Mouse (Mus musculus) heart, adult 8-10 months (tissue): ENCODE results near the gene Drd5. TPM values are rescaled to one million over a fixed set of nuclear protein-coding genes. Genes with fewer than 3 reads are reported as not detected.

ENCODE experiments used
- DNase-seq: peaks from one replicate; pipeline ENCODE4 v3.0.0; 2022; ENCODE audit warnings: low spot score
- total RNA-seq, 4 experiments: library from RNA; stranded (reverse); gene quantifications; 2 replicates each; pipeline ENCODE4 v1.2.4; 2022

Drd5 gene
- total RNA-seq, result not detected

DNA sequence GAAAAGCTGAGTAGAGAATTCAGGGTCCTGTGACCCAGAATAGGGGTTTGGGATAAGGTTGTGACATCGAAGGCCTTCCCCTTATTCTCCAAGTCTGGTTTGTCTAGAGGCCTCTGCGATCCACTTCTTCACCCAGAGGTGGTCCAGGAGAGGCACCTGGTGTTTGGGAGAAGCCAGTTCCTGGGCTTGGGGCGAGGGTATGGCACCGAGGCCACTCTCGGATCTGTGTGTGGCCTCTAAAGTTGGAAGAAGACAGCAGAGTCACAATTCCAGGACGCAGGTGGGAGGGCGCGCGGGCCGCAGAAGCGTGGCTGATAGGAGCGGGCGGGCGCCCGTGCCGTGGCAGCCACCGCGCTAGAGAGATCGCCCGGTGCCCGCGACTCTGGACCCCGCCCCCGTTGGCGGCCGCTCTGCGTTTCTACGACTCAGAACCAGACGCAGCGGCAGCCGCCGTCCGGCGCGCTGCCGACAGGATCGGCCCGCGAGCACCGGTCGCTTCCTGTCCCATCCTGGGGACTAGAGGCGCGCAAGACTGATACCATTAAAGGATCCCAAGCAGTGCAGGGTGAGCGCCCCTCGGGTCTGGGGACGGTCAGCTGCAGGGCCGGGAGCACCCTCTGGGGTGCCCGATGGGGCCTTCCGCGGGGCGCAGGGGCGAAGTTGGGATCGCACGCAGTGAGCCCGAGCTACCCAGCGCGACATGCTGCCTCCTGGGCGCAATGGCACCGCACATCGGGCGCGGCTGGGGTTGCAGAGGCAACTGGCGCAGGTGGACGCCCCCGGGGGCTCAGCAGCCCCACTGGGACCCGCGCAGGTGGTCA lies at the start of gene Drd5:
Gene Drd5, plus strand, starts transcription at position 402 of the 821 bp plus-strand sequence.
- no peak for DNase-seq

- no peak for DNase-seq
Measured at GRCm38 (mm10) chr5:38270942-38271341, 48.2 kb upstream of the Drd5 start.

- no peak for DNase-seq
Measured at GRCm38 (mm10) chr5:38273831-38274230, 45.3 kb upstream of the Drd5 start.

GRCm38 (mm10) chr5:38275771-38276170 lies 43.4 kb upstream of the Drd5 start, which contains the start of gene Otop1:
Gene Otop1 (plus strand): TSS chr5:38275972.
- DNase-seq, result no peak

- DNase-seq, result no peak
Measured at GRCm38 (mm10) chr5:38276451-38276850, 42.7 kb upstream of the Drd5 start.

- DNase-seq, result no peak
Measured at GRCm38 (mm10) chr5:38277098-38277866, 41.9 kb upstream of the Drd5 start.

GRCm38 (mm10) chr5:38277936-38278600 lies 41.1 kb upstream of the Drd5 start:
- no peak for DNase-seq

GRCm38 (mm10) chr5:38280075-38280474 lies 39.1 kb upstream of the Drd5 start:
- no peak for DNase-seq

DNA sequence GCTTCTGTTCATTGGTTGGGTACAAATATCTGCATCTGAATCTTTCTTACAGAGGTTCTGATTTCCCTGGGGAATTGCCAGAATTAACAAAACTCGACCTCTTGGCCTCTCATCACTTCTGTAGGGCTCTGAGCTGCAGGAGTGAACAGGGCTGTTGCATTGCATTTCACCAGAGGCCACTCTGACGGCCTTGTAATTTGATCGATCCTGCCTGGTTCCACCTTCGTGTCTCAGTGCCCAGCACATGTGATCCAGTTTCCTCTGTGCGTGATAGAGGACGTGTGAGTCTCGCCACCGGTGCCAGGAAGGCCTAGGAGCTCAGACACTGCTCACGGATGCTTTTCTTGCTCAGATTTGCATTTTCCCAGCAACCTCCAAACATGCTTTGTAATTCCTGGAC lies 33.4 kb upstream of the Drd5 start:
- DNase-seq, result no peak

- DNase-seq, result no peak
Measured at GRCm38 (mm10) chr5:38288476-38288875, 30.7 kb upstream of the Drd5 start.

- no peak for DNase-seq
Measured at GRCm38 (mm10) chr5:38301761-38302411, 17.3 kb upstream of the Drd5 start.

GRCm38 (mm10) chr5:38302651-38303050 lies 16.5 kb upstream of the Drd5 start:
- DNase-seq, result no peak

DNA sequence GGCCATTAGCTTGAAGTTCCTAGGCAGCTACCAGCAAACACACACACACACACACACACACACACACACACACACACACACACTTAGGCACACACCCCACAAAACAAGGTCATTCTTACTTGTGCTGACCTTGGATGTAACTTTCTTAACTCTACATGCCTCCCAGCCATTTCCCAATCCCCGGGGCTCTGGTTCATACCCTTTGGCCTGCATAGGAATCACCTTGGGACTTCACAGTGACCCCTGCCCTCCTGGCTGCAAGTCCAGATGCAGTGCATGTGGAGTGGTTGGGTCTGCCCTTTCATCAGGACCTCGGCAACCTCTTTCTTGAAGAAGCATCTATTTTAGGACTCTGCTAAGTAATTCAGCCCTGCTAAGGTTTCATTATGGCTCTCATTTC lies 13.9 kb upstream of the Drd5 start:
- no peak for DNase-seq

DNA sequence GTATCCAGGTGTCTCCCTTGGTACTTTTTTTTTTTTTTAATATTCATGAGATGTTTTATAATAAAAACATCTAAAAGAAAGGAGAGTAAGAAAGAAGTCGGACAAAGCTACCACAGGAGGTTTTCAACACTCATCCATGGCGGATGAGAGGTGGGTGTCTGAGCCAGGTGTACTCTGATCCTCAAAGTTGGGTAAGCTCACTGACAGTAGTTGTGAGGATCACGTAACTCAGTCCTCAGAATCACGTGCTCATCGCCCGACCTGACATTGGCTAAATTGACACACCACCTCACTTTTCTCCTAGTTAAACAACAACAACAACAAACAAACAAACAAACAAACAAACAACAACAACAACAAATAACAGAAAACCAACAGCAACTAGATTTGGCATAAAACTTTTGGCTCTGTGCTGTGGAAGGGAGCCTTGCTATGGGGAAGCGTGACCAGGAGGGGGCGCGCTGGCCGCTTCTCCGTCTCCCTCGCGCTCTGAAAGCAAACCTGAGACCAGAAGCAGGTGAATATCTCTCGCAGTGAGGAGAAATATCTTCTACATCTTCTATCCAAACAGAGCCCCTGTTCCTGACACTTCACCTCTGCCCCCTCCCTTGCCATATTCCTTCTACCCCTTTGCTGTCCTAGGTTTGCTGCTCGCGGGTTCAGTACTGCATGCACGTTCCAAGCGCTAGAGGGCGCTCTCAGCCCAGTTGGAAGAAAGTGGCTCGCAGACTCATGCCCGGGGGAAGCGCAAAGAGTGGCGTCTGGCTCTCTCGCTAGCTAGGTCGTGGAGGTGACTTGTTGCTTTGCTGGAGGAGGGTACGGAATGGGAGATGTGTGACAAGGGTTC lies 11.7 kb upstream of the Drd5 start:
- peak; percentile 83 for DNase-seq

DNA sequence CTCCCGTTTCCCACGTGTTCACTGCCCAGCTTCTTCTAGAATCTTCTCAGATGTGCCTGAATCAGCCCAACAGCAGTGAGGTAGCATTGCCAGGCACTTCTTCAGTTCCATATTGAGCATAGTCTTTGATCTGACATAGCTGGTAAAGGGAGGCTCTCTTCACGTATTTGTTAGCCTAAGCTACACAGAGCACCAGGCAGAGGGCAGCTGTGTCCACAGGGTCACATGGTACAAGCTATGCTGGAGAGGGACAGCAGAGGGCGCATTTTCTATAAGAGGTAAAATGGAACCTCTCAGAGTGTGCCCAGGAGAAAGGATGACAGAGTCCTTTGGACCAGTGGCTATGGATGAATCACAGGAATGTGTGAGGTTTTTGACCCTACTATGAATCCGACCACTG lies 10.3 kb upstream of the Drd5 start:
- DNase-seq, result peak; percentile 50

- no peak for DNase-seq
Measured at GRCm38 (mm10) chr5:38309795-38310194, 9.4 kb upstream of the Drd5 start.

DNA sequence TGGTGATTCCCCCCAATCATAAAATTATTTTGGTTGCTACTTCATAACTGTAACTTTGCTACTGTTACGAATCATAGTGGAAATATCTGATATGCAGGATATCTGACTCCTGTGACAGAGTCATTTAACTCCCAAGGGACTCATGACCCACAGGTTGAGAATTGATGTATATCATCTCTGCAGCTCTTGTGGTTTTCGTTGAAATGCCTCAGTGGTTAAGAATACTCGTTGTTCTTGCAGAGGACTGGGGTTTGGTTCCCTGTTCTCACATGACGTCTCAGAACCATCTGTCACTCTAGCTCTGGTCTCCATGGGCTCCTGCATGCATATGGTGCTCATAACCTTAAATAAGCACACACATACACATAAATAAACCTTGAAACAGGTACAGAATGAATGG lies 14.2 kb downstream of the Drd5 start:
- no peak for DNase-seq

DNA sequence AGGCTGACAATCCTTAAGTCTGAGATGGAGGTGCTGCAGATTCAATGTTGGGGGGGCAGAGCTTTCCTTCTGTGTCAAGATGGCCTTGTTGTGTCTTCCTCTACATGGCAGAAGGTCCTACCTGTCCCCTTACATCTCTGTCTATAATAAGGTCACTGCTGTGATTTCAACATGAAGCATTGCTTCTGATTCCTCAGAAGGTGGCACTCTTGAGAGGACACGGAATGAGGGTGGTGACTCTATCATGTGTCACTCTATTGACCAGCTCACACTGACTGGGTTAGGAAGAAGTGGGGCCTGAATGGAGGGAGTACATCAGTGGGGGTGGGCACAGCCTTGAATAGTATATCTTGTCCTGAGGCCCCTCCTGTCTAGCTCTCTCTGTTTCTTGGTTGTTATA lies 15.4 kb downstream of the Drd5 start:
- no peak for DNase-seq

DNA sequence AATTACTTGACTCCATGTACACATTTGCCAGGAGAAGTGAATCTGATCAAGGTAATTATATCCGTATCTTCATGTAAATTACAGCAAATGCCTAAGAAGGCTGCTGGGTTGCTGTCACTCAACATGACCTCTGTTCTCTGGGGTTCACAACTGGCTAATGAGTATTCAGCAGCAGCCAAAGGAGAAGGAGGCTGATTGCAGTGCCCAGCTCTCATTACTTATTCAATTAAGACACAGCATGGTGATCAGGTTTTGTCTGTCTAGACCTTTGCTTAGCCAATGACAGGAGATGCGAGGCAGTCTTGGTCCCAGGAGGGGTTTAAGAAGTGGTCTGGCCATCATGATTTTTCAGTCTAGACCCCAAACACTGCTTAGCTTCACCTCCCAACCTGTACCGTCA lies 23.9 kb downstream of the Drd5 start:
- DNase-seq, result no peak

GRCm38 (mm10) chr5:38346646-38347432 lies 27.7 kb downstream of the Drd5 start:
- no peak for DNase-seq
